Mouse (Mus musculus) heart, embryonic 13.5 days (tissue): ENCODE measurements around the gene Calcrl. TPM values are rescaled to one million over a fixed set of nuclear protein-coding genes. Genes with fewer than 3 reads are reported as not detected.

Experiments used
- ATAC-seq: fragments of 200-750 bp; cut with Nextera tagmentation; 2 replicates; pipeline ENCODE4 v1.8.0; 2017; ENCODE audit warnings: moderate TSS enrichment; ENCODE audit not compliant: insufficient number of reproducible peaks, low FRiP score, low TSS enrichment; ENCODE audit errors: extremely low read depth
- H3K27ac ChIP-seq: fragments of 300-500 bp; sonication (generic); replicated peaks from 2 replicates; pipeline ENCODE4 v1.5.1; 2015; ENCODE audit warnings: moderate library complexity, mild to moderate bottlenecking, inconsistent platforms
- H3K27me3 ChIP-seq: fragments of 300-500 bp; sonication (generic); replicated peaks from 2 replicates; pipeline ENCODE4 v1.6.1; 2015; ENCODE audit warnings: mild to moderate bottlenecking, inconsistent platforms
- H3K36me3 ChIP-seq: fragments of 300-500 bp; sonication (generic); 2 replicates; pipeline ENCODE4 v1.6.1; 2015; ENCODE audit warnings: mild to moderate bottlenecking, inconsistent platforms
- H3K4me1 ChIP-seq: fragments of 300-500 bp; sonication (generic); 2 replicates; pipeline ENCODE4 v1.6.1; 2015; ENCODE audit warnings: inconsistent platforms
- H3K4me2 ChIP-seq: fragments of 300-500 bp; sonication (generic); 2 replicates; pipeline ENCODE4 v1.6.1; 2015; ENCODE audit warnings: inconsistent platforms, mild to moderate bottlenecking, moderate library complexity
- H3K4me3 ChIP-seq: fragments of 300-500 bp; sonication (generic); 2 replicates; pipeline ENCODE4 v1.5.1; 2015; ENCODE audit warnings: moderate library complexity, mild to moderate bottlenecking, inconsistent platforms
- H3K9ac ChIP-seq: fragments of 300-500 bp; sonication (generic); 2 replicates; pipeline ENCODE4 v1.6.1; 2015; ENCODE audit warnings: inconsistent platforms, mild to moderate bottlenecking, moderate library complexity
- H3K9me3 ChIP-seq: fragments of 300-500 bp; sonication (generic); 2 replicates; pipeline ENCODE4 v1.6.1; 2016; ENCODE audit warnings: inconsistent platforms
- WGBS: fragments of 180-500 bp; shearing (Covaris S2); methylation state at CpG from one replicate; pipeline ENCODE4 v1.1.7; 2015; ENCODE audit warnings: mixed read lengths; 5-methylcytosine and 5-hydroxymethylcytosine counted together
- polyA plus RNA-seq: library from polyadenylated mRNA; unstranded; fragments of >200 nt; fragmentation: Nextera tagmentation; extraction: Ambion mirVana; gene quantifications from 2 replicates; pipeline ENCODE4 v1.2.1, GENCODE M21; 2015

Calcrl gene
- polyA plus RNA-seq = 38.6 and 39.2 TPM in 2 replicates

DNA sequence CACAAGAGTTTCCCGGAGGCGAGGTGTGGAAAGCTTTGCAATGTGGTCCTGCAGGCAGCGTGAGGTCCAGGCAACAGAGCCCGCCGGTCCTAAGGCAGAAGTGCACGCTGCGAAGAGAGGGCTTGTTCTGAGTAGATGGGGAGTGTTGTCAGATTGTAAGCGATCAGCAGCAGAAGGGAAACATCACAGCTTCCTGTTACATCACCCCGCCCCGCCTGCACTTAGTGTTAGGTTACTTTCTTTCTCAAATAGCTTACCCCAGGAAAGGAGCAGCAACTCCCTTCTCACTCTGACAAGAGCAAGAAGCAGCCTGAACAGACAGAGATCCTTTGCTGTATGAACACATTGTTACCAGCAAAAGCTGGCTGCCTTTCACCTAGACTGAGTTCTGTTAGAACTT lies at the start of gene Calcrl:
Gene Calcrl, minus strand, starts transcription at position 274 of the 400 bp plus-strand sequence.
- WGBS = 2% methylated on average over 10 of the region's 10 CpGs
- Histone ChIP-seq H3K4me1 (peaks cover 9% of the 10 kb centered on the region), H3K4me3 (peak within 1 kb of the TSS; percentile 53), H3K9me3 (no peaks in the 10 kb centered on the region), H3K9ac (peak within 1 kb of the TSS; percentile 75), H3K27me3 (no peaks in the 10 kb centered on the region), H3K4me2 (peak within 1 kb of the TSS; percentile 66), H3K27ac (peak within 1 kb of the TSS; percentile 76), H3K36me3 (no peaks in the 10 kb centered on the region)
- peak; percentile 66; the same call in 1 of the 2 replicates for ATAC-seq

DNA sequence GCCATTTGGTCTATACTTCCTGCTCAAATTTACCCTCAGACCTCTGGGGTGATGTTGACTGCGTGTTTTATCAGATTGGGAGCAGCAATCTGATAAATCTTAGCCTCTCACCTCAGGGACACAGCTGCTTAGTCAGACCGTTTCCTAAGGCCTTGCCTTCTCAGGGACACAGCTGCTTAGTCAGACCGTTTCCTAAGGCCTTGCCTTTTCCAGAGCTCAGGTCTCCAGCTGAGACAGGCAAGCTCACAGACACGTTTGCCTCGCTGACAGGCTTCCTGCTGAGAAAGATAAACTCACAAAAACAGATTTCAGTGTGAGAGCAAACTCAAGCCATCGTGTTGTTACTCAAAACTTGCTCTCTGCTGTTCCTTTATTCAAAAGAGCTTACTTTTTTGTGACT lies 49.4 kb upstream of the Calcrl start:
- Histone ChIP-seq H3K4me2 (peak overlapping the region; percentile 66), H3K4me3 (peak overlapping the region; percentile 51), H3K9me3 (no peaks in the 10 kb centered on the region), H3K36me3 (peaks cover 36% of the 10 kb centered on the region), H3K9ac (peak overlapping the region; percentile 83), H3K4me1 (peaks cover 48% of the 10 kb centered on the region), H3K27me3 (no peaks in the 10 kb centered on the region), H3K27ac (peak overlapping the region; percentile 96)
- WGBS = 4% methylated on average over 6 of the region's 6 CpGs
- ATAC-seq = no peak

DNA sequence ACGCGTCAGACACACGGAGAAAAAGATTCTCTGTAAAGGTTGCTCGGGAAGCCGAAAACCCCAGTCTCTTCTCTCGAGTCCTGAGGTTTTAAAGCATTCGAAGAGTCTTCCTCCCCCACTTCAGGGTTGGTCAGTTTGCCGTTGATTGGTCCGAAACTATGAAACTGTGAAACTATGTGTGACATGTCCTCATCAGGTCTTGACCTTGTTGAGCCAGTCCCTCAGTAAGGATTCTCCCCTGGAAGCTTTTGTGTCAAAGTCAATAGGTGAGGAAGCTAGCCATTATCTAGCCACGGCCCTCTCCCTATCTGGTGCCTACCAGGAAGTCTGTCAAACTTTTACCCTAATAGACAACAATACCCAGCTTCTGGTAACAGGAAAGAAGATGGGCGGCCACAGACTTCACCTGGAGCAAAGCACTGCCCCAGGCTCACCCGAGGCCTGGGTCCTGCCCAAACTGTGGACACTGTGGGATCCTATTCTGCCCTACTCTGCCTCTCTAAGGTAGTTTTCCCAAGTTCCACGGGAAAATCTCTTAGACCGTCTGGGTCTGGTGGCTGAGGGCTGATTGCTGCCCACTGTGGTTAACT lies 48.8 kb upstream of the Calcrl start:
- no peaks in the 10 kb centered on the region for H3K27me3 ChIP-seq
- peak overlapping the region; percentile 66 for H3K4me2 ChIP-seq
- H3K9me3 ChIP-seq = no peaks in the 10 kb centered on the region
- peaks cover 48% of the 10 kb centered on the region for H3K4me1 ChIP-seq
- WGBS = 44% methylated on average over 14 of the region's 14 CpGs
- peak overlapping the region; percentile 96 for H3K27ac ChIP-seq
- peaks cover 42% of the 10 kb centered on the region for H3K36me3 ChIP-seq
- ATAC-seq = no peak
- peak overlapping the region; percentile 83 for H3K9ac ChIP-seq
- H3K4me3 ChIP-seq = no peak overlapping the region

DNA sequence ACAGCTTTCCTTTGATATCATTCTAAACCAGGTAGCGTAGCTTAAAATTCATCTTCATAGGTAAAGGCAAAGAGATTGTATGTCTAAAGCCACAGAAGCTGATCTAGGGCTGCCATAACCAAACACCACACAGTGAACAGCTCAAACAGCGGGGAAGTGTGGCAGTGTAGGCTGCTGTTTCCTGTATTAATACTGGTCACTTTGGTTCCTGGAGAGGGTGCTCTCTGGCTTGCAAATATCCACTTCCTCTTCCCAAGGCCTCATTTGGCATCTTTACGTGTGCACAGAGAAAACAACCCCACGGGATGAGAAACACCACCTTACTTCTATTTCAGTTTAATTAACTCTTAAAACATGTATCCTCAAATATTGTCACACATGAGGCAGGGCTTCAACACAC lies 42.2 kb upstream of the Calcrl start:
- peaks cover 24% of the 10 kb centered on the region for H3K4me1 ChIP-seq
- H3K9me3 ChIP-seq = no peaks in the 10 kb centered on the region
- no peak overlapping the region for H3K4me2 ChIP-seq
- ATAC-seq = no peak
- H3K27me3 ChIP-seq = no peaks in the 10 kb centered on the region
- H3K36me3 ChIP-seq = peaks cover 52% of the 10 kb centered on the region
- no peak overlapping the region for H3K9ac ChIP-seq
- WGBS = 79% methylated on average over 4 of the region's 4 CpGs
- no peak overlapping the region for H3K4me3 ChIP-seq
- peak overlapping the region; percentile 50 for H3K27ac ChIP-seq

DNA sequence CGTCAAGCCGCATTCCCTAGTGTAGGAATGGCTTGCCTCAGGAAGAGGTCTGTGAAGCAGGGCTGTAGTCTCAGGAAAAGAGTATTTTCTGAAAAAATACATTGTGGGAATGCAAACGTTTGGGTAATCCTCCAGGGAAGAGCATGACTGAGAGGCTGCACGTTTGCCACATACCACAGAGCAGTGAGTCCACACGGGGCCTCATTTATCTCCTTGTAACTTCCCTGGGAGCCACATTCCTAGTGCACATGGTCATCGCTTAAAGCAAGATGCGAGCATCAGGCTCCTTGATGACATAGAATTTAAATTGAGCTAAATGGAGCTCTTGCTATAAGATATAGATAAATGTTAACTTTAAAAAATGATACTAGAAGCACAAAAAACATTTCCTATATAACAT lies 39.7 kb upstream of the Calcrl start:
- Histone ChIP-seq H3K36me3 (peaks cover 35% of the 10 kb centered on the region), H3K9me3 (no peaks in the 10 kb centered on the region), H3K27ac (peak overlapping the region; percentile 90), H3K27me3 (no peaks in the 10 kb centered on the region), H3K4me1 (peaks cover 24% of the 10 kb centered on the region), H3K4me2 (peak overlapping the region; percentile 41), H3K9ac (peak overlapping the region; percentile 57), H3K4me3 (no peak overlapping the region)
- 10% methylated on average over 7 of the region's 7 CpGs for WGBS
- no peak; the same call in 1 of the 2 replicates for ATAC-seq

DNA sequence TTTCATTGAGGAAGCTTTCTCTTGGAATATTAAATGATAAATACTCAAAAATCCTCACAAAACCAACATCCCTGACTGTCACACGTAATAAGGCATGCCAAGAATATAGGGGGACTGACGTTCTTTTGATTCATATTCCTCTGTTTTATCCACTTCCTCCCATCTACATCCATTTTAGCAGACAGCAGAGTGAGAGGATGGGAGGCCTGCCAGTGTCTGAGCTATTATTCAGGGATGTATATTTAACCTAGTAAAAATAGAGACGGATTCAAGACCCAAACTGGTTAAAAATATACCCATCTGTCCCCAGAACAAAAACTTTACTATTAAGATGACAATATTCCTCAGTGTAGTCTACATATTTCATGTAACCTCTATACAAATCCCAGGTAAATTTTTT lies 37.2 kb upstream of the Calcrl start:
- Histone ChIP-seq H3K9me3 (no peaks in the 10 kb centered on the region), H3K4me3 (no peak overlapping the region), H3K27ac (no peak overlapping the region), H3K4me2 (no peak overlapping the region), H3K4me1 (peaks cover 31% of the 10 kb centered on the region), H3K36me3 (peaks cover 23% of the 10 kb centered on the region), H3K27me3 (no peaks in the 10 kb centered on the region), H3K9ac (no peak overlapping the region)
- WGBS = 78% methylated on average over 3 of the region's 3 CpGs
- no peak for ATAC-seq

DNA sequence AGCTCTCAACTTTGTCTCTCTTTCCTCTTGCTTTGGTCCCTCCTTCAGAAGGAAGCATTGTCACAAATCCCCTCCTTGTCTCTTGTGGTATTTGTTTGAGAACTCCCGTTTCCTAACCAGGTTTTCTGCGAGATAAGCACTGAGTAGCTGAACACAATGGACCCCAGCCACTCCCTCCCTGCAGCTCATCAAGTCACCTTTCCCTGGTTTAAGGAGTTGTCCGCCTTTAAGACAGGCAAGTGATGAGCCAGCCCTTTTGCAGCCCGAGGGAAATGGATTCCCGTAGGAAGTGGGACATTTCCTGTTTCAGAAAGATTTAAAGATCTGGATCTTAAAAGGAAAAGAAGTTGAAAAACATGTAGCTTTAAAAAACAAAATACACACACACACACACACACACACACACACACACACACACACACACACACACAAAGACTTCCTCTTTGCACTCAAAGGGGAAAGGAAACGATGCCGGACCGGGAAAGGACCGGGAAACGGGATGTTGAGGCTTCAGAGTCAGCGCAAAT lies 34.5 kb upstream of the Calcrl start:
- Histone ChIP-seq H3K27ac (peak overlapping the region; percentile 76), H3K4me2 (peak overlapping the region; percentile 33), H3K4me3 (no peak overlapping the region), H3K4me1 (peaks cover 23% of the 10 kb centered on the region), H3K9me3 (no peaks in the 10 kb centered on the region), H3K36me3 (peaks cover 27% of the 10 kb centered on the region), H3K27me3 (no peaks in the 10 kb centered on the region), H3K9ac (no peak overlapping the region)
- no peak for ATAC-seq
- WGBS = 52% methylated on average over 11 of the region's 11 CpGs

DNA sequence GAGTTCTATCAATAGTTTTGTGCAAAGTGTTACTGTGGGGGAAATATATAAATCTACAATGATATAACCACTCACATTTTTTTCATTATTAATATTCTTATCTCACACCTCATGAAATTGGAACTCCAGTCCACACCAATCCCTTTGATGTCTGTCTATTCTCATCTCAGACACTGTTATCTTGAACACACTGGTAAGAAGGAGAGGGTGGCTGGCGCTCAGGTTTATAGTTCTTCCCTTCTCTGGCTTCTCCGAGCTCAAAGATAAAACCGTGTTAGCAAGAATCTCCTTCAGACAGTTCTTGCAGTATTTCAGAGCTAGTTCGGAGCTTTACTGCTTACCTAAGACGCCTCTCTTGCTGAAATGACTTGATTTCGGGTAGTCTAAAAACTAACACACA lies 32.0 kb upstream of the Calcrl start:
- no peak overlapping the region for H3K4me2 ChIP-seq
- H3K27ac ChIP-seq = peak overlapping the region; percentile 28; the same call in 1 of the 2 replicates
- 0 out of 2 replicates have a peak, but pooled peaks cover 16% of the 10 kb centered on the region for H3K36me3 ChIP-seq
- H3K9ac ChIP-seq = no peak overlapping the region
- WGBS = 37% methylated on average over 6 of the region's 6 CpGs
- no peaks in the 10 kb centered on the region for H3K27me3 ChIP-seq
- peaks cover 20% of the 10 kb centered on the region for H3K4me1 ChIP-seq
- ATAC-seq = no peak
- no peaks in the 10 kb centered on the region for H3K9me3 ChIP-seq
- no peak overlapping the region for H3K4me3 ChIP-seq

DNA sequence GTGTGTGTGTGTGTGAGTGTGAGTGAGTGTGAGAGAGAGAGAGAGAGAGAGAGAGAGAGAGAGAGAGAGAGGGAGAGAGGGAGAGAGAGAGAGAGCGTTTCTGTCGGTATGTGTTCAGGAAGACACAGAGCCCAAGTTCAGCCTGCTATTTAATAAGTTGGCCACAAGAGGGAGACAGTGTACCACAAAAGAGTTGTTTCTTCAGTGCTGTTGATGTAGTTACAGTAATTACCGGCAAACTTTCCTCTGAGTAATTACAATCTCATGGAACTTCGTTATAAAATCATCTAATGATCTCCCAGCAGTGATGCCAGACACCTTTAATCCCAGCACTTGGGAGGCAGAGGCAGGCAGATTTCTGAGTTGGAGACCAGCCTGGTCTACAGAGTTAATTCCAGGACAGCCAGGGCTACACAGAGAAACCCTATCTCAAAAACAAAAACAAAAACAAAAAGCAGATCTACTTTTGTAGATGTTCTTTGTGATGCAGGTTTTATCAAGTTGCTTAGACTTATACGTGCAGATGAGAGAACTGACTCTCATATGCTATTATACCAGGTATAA lies 30.1 kb upstream of the Calcrl start:
- Histone ChIP-seq H3K27ac (peak overlapping the region; percentile 55; the same call in 1 of the 2 replicates), H3K4me1 (peaks cover 20% of the 10 kb centered on the region), H3K4me3 (no peak overlapping the region), H3K9ac (peak overlapping the region; percentile 41; the same call in 1 of the 2 replicates), H3K9me3 (no peaks in the 10 kb centered on the region), H3K4me2 (peak overlapping the region; percentile 33), H3K27me3 (no peaks in the 10 kb centered on the region), H3K36me3 (peaks cover 27% of the 10 kb centered on the region)
- no peak for ATAC-seq
- WGBS = 7% methylated on average over 5 of the region's 5 CpGs

DNA sequence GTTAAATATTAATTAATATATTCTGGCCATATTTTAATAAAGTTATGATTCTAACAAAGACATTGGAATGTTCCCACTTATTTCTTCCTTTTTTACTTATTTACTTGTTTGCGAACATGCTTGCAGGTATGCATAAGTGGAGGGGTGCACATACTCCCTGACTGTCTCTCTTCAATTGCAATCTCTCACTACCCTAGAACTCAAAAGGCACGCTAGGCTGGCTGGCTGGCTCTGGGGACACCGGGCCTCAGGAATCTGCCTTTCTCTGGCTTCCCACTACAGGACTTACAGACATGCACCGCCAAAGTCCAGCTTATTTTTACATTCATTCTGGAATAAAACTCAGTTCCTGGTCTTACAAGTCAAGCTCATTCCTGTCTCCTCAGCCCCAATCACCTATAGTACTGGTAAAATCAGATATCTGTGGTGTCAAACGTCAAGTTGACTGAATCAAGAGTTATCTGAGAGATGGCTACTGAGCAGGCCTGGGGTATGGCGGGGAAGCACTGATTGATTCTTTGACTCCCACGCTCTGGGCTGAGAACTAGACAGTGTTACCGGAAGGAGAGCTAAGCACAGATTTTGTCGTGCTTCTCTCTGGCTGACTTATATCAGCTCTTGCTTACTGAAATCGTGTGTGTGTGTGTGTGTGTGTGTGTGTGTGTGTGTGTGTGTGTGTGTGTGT lies 29.5 kb upstream of the Calcrl start:
- no peaks in the 10 kb centered on the region for H3K27me3 ChIP-seq
- H3K36me3 ChIP-seq = peaks cover 27% of the 10 kb centered on the region
- peak overlapping the region; percentile 55; the same call in 1 of the 2 replicates for H3K27ac ChIP-seq
- peak overlapping the region; percentile 41; the same call in 1 of the 2 replicates for H3K9ac ChIP-seq
- 49% methylated on average over 10 of the region's 10 CpGs for WGBS
- peaks cover 20% of the 10 kb centered on the region for H3K4me1 ChIP-seq
- H3K9me3 ChIP-seq = no peaks in the 10 kb centered on the region
- H3K4me3 ChIP-seq = no peak overlapping the region
- ATAC-seq = no peak
- peak overlapping the region; percentile 13 for H3K4me2 ChIP-seq

DNA sequence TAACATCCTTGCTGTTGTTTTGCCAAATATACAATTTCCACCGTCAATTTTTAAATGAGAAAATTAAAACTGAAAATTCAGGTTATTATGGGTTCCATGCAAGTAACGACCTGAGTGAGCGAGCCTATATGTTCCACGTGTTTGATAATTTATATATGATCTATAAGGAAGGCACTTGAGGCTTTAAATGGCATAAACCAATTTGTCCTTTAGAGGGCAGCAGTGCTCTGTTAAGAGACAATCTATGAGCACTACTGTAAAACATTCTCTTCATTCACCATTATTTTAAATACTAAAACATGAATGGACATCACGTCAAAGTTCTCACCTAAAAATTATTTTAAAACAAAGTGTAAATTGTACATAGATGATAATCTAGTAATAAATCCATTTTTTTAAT lies 28.8 kb upstream of the Calcrl start:
- Histone ChIP-seq H3K27ac (no peak overlapping the region), H3K27me3 (no peaks in the 10 kb centered on the region), H3K4me1 (peaks cover 17% of the 10 kb centered on the region), H3K36me3 (peaks cover 26% of the 10 kb centered on the region), H3K4me2 (no peak overlapping the region), H3K9ac (no peak overlapping the region), H3K4me3 (no peak overlapping the region), H3K9me3 (no peaks in the 10 kb centered on the region)
- ATAC-seq = no peak
- WGBS = 19% methylated on average over 5 of the region's 5 CpGs
